Mouse (Mus musculus) granulocyte monocyte progenitor cell, adult 5-6 weeks (primary cell): ENCODE results near the gene BC055324. TPM values are rescaled to one million over a fixed set of nuclear protein-coding genes. Genes with fewer than 3 reads are reported as not detected.
"Not testable (repeated sequence)": the region's sequence is repeated elsewhere in the genome, so short reads cannot be mapped to it uniquely, and the experiment has no call there.

Source experiments
- ATAC-seq: replicated peaks from 2 replicates; pipeline ENCODE4 v1.8.0; 2016; ENCODE audit warnings: mild to moderate bottlenecking, moderate TSS enrichment, inconsistent platforms; ENCODE audit not compliant: poor library complexity, severe bottlenecking
- total RNA-seq, 2 experiments: library from RNA; stranded (forward) in 1 of 2; stranded (reverse) in 1 of 2; fragments of 200-712, 200-1000 nt in 1 of 2; fragments of >200 nt in 1 of 2; fragmentation: Nextera tagmentation in 1 of 2; gene quantifications; 2 replicates each; pipeline ENCODE4 v1.2.3; 2014 to 2017

The BC055324 gene
- total RNA-seq (2014; fragmentation: Nextera tagmentation) (14.0 and 15.0 TPM in 2 replicates), total RNA-seq (2017) (20.6 and 28.5 TPM in 2 replicates)

DNA sequence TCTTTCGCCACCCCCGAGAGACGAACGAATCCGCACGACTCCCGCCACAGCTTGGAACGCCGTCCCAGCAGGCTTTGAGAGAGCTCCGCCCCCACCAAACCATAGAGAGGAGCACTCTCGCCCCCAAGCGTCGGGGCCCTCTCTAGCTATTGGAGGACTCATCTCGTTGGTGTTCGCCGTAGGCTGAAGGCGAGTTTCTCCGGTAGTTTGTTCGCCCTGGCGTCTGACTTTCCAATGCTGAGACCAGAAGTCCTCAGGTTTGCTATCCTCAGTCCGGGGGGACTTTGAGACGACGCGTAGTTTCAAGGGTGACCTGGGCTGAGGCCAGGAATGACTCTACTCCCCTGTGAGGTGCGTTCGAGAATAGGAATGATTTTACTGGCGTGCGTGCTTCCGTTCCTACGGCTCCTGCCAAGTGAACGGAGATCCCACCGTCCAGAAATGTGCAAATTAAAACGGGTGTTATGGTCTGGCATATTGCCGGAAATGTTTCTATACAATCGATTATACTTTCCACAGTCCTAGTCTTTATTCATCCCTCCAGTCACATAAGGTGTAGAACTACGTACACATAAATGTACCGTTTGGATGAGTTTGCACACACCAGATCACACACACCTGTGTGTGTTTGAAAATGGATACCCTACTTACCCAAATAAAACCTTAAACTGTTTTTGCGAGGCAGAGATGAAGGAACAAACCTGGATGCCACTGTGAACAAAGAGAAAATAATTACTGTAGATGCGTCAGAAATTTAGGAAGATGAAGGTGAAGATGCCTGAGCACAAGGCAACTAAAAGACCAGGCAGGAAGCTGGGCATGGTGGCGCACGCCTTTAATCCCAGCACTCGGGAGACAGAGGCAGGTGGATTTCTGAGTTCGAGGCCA, at the start of gene BC055324, which contains the start of gene Mettl18:
Gene BC055324, minus strand, starts transcription at position 76 of the 888 bp plus-strand sequence.
Gene Mettl18, plus strand, starts transcription at position 169 of the 888 bp plus-strand sequence.
- ATAC-seq, result peak; percentile 99

DNA sequence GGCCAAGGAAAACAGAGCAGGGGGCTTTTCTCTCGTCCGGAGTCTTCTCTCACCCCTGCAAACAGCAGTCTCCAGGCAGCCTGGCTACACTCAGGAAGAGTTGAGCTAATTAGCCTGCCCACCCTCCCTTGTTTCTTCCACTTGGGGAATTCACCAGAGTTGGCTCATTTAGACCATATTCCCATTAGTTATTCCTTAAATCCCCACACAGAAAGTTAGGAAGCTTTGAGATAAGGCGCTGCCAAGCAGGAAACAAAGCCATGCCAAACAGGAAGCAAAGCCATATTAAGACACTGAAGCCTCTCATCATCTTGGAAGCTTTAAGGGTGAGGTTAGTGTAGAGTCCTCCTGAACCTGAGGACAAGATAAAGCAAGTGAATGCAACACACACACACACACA, 49.0 kb upstream of the BC055324 start:
- no peak for ATAC-seq

DNA sequence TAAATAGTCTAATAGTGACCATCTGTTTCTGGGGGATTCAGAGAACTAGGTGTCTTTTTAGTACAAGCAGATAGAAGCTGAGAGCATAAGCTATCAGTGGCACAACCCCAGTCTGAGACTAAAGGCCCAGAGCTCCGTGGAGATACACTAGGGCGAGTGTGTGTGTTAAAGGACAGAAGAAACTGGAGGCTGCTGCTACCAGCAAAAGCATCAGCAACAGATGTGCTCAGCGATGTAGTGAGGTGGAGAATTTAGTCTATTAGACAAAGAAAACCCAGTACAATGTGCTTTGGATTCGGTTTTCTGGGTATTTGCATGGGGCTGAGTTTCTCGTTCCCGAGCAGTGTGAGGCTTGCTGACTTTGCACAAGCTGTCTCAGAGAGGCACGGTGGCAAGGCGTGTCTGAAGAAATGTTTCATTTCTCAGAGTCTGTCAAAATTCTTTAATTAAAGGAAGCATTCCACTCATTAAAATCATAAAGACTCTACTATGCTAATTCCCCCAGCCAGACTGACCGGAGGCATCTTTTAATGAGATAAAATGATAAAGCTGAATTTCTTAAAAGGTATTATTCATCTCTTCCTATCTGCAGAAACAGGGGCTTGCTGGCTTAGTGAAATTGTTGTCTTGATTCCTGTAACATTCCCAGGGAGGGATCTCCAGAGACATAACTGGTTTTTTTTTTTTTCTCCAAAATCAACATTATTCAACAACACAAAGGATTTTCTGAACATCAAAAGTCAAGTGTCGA, 46.0 kb upstream of the BC055324 start:
- ATAC-seq, result no peak

DNA sequence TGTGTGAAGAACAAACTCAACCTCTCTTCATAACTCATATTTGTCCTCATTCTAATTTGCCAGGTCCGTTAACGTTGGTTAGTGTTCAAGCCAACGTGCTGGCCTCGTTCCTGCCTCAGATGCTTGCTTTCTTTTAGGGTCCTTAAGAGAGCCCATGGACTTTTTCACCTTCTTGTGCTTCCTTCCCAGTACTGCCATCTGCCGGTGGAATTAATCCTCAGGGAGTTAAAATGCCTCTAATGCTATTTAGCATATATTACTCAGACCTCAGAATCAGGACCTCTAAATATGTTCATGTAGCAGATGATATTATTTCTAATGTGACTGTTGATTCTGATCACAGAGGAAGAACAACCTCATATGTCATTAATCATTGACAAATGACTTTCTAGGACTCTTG, 32.8 kb upstream of the BC055324 start:
- ATAC-seq, result no peak

DNA sequence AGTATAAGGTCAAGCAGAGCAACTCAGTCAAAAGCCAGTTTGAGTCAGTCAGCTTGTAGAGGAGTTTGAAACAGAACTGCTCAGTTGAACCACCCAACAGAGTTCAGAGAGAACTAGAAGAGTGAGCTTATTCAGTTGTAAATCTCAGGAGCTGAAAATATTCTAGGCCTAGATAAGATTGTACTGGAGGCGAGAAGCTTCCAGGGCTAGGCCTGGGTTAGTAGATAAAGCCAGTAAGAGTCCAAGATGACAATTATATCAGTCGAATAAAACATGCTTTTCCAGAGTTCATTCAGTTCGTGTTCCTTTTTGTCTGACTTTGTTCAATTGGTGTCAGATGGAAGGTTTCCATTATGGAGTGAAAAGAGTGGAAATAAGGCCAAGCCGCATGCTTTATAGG, 31.1 kb upstream of the BC055324 start:
- no peak for ATAC-seq

DNA sequence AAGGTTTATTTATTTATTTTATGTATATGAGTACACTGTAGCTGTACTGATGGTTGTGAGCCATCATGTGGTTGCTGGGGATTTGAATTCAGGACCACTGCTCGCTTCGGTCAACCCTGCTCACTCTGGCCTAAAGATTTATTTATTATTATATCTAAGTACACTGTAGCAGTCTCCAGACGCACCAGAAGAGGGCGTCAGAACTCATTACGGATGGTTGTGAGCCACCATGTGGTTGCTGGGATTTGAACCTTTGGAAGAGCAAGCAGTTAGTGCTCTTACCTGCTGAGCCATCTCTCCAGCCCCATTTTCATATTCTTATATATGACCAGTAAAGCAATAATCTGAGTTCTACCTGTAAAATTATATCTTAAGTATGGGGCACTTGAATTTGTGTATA, 27.5 kb upstream of the BC055324 start:
- ATAC-seq, result not testable (repeated sequence)

DNA sequence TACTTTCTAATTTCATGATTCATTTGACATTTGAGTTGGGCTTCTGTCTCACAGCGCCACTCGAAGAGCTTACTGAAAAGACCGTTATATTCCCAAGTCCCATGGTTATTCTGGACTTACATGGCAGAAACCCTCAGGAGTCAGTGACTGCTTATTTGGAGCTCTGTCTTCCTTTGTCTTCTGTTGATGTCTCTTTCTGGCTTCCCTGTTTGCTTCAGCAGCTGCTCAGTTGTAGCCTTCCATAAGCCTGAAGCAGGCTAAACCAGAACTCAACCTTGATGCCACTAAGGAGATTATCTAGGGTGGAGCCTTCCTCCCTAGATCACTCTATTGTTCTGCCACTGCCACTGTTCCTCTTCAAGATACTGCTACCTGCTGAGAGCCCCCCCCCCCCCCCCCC, 26.1 kb upstream of the BC055324 start:
- ATAC-seq, result not testable (repeated sequence)

DNA sequence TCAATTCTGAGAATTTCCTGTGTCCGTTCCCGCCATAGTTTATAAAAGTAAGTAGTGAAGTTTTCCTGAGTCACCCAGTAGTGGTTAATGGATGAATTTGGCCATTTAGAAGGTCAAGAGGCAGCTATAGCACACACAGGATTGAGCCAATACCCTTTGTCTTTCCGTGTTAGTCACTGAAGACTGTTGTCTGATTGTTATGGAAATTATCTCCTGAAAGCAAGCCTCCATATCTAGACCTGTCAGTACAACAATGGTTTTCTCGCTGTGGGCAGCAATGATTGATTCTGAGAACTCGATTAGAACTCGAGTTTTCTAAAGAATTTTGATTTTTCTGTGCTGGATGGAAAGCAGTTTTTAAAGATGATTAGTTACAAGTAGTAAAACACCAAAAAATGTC, 25.2 kb upstream of the BC055324 start:
- ATAC-seq, result no peak

DNA sequence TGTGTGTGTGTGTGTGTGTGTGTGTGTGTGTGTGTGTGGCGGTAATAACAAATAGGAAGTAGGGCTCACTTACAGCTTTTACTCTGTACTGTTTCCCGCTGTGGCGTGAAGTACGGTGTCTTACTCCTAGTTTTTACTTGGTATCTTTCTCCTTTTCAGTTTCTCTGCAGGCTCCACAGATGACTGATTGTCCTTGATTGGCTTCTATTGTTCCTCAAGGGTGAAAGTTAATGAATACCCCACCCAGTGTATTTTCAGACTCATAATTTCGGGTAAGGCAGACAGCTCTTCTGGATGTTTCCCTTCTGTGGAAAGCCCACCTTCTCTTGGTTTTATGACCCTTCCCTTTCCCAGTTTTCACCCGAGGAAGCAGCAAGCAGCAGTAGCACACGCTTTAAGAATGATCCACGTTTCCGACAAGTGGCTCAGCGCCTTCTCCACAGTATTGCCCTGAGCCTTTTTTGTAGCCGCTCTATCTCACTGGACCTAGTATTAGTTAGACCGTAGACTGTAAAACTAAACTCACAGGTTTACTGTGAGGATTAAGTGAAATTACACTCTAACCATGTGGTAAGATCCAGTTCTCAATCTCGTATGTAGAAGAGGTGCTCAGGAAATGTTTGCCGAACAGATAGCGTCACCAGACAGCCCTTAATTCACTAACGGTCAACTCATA, 23.8 kb upstream of the BC055324 start:
- no peak for ATAC-seq

DNA sequence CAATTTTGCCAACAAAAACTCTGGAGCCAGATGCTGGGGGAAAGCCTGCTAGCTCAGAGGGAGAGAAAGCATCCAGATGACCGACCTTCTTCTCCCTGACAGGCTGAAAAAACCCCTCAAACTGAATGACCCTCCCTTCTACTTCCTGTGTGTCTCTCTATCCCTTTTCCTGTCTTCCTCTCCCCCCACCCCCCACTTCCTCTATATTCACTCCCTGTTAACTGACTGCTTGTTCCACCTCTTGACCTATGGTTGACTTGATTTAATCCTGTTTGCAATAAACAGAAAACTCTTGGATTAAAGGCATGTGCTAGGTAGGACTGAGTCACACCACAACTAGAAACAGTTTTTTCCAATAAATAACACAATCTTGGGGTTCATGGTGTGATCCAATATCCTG, 20.0 kb upstream of the BC055324 start:
- peak; percentile 56 for ATAC-seq

DNA sequence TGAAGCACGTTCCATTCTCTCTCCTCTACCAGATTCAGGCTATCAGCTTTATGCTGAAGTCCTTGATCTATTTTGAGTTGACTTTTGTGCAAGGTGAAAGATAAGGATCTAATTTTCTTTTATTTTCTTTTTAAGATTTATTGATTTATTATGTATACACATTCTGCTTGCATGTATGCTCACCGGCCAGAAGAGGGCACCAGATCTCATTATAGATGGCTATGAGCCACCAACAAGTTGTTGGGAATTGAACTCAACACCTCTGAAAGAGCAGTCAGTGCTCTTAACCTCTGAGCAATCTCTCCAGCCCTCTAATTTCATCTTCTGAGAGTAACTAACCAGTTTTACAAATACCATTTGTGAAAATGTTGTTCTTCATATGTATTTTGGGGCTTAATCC, 14.6 kb upstream of the BC055324 start:
- peak; percentile 59; the same call in 1 of the 2 replicates for ATAC-seq

DNA sequence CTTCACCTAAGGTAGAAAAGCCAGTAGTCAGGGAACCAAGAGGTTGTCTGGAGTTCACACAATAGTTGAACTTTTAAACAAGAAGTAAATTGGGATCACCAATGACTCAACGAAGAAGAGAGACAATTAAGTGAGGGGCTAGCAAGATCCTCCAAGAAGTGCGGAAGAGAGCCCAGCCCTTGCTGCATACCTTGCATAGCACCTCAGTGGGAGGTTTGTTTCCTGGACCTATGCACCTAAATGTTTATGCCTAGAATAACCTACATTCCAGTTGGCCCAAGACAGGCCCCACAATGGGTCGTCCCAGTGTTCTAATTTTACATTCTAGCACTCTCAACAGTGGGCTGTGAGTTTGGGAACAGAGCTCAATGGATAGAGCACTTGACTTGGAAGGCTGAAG, 9.7 kb upstream of the BC055324 start:
- ATAC-seq, result no peak

DNA sequence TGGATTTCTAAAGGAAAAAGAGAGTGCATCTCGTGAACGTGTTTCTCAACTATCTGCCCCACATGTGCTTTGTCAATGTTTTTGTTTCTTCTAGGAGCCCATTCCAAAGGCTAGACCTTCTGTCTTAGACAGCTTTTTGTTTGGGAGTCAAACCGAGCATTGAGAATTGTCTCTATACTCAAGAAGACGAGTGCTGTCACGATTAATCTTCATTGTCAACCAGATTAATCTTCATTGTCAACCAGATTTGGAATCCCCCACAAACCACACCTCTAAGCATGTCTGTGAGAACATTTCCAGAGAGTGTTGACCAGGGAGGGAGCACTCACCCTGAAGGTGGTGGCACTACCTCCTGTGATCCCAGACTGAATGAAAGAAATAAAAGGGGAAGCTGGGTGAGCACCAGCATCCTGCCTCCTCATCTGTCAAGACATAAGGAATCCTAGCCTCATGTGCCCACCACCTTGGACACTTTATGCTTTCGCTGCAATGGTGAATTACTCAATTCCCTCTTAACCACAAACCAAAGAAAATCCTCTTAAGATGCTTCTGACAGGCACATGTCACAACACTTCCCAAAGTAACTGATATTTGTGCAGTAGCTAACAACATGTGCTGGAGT, 7.3 kb upstream of the BC055324 start:
- ATAC-seq, result peak; percentile 96

DNA sequence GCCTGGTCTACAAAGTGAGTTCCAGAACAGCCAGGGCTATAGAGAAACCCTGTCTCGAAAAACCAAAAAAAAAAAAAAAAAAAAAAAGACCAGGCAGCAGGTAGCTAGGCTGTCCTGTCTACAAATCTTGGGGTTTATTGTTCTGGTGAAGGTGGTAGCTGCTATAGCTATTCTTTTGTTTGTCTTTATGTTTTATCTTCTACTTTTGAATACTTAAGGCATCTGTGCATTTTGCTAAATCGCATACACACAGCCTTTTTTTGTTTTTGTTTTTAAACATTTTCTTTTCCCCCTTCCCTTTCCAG, 965 bp upstream of the BC055324 start:
- no peak for ATAC-seq

DNA sequence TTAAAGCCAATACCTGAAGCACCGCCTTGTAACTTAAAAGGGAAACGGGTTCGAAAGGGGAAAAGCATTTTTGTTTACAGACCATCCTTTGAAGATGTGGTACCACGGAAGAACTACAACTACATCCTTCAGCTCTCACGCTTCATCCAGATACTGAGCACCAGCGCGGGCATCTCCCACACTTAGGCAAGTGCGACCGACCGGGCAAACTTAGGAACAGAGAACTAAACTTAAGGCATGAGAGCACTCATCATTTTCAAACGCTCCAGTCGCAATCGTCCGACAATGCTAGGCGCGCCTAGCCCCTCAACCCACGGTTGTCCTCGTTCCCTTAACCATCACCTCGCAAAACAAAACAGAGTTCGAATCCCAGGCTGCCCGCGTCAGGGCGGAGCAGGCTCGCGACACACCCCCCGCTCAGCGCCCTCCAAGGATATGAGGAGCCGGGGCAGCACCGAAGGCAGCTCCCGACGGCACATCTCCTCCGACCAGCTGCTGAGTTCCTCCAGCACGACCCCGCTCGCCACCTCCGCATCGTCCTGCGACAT, 349 bp downstream of the BC055324 start:
- peak; percentile 22 for ATAC-seq

DNA sequence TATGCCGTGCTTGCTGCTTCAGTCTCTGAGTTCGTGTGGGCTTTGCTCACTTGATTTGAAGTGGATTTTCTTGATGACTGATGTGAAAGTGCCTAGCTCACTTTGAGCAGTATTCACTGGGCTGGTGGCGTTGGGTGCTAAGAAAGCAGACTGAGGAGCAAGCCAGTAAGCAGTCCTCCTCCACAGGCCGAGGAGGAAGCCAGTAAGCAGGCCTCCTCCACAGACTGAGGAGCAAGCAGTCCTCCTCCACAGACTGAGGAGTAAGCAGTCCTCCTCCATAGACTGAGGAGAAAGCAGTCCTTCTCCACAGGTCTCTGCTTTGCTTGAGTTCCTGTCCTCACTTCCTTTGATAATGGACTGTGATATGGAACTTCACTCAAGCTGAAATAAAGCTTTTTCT, 2.2 kb downstream of the BC055324 start:
- ATAC-seq, result no peak

DNA sequence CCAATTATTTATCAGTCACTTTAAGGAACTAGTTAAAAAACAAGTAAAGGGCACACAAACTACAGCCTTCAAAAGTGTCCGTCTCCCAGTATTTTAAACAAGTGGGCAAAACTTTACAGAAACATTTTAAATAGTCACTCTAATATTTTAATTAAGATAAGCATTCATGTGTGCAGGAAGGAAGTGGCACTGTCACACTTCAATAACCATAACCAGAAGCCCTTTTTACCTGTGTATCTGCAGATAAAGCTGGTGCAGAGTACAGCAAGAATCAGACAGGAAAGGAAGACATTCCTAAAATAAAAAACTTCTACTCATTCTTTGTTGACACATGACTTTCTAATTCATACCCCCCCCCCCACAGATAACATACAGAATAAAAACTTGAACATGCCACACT, 18.1 kb downstream of the BC055324 start:
- no peak for ATAC-seq

DNA sequence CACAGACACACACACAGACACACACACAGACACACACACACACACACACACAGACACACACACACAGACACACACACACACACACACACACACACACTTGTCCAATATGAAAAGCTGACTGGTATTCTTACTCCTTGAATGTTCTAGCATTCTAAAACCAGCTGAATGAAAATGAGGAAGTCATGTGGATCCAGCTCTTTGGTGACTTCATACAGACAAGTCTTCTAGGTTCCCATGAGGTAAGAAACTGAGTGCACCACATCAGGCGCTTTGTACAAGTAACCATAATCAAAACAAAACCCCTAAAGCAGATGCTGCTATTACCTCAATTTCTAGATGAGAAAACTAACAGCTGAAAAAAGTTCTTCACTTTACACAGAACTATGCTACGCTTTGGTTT, 19.5 kb downstream of the BC055324 start:
- peak; percentile 70 for ATAC-seq

DNA sequence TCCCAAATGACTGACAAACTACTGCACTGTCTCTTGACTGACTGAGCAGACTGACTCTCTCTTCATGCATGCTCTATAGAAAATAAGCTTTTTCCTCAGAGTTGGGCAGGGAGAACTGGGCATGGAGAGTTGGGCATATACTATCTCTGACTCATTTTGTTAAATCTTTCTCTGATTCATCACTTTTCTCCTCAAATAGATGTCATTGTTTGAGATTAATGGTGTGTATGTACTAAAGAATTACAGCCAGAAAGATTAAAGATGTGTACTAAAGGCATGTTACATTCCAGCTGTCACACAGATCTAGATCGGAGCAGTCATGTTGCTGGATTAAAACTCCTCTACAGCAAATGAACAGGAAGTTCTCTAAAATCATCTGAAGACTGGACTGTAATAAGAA, 20.1 kb downstream of the BC055324 start:
- ATAC-seq, result no peak

DNA sequence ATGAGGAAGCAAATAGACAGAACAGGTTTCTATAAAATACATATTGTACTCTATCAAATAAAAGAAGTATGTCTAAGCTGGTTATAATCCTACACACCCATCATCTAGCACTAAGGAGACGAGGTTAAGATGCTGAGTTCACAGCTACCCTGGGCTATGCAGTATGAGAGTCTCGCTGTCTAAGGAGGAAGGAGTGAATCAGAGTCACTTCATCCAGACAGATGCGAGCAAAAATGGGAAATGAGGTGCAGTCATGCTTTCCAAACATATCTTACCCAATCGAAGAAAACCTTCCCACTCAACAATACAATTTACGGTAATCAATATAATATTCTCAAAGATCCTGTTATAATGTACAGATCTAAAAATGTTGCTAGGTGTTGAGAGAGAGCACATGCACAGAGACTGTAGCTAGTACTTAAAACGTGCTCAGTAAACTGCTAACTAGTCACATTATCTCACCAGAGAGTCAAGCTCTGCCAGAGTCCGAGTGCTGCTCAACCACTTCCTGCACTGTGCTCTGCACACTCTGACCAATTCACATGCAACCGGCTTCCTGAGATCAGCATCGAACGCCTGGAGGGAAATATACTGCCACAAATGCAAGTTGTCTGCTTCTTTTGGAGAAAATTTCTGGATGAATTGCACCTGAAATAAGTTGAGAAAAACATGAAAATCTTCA, 30.4 kb downstream of the BC055324 start:
- peak; percentile 84 for ATAC-seq
